Mouse (Mus musculus) inflammation-experienced regulatory T-cells, adult 16 weeks (primary cell): ENCODE measurements around the gene Olfr195. TPM values are rescaled to one million over a fixed set of nuclear protein-coding genes. Genes with fewer than 3 reads are reported as not detected.

ENCODE experiments used
- polyA plus RNA-seq: library from polyadenylated mRNA; unstranded; fragments of 100-300 nt; shearing (Covaris generic); gene quantifications from one replicate; pipeline ENCODE4 v1.2.1, GENCODE M21; 2017

Olfr195 gene
- polyA plus RNA-seq, result not detected

DNA sequence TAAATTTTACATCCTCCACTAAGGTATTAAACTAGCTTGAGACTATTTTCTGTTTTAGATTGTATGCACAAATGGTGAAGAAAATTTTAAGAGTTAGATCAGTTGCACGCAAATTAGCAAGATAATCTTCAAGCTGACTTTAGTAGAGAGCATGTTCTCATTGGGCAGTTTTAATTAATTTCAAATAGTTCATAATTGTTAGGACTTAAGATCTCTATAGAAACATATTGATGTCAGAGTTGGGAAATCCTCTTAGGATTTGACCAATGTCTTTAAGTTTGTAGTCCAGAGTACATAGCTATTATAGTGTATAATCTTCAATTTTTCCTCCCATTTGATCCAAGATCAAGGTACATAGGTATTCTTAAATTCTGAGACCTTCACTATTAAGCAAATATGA is at the start of gene Olfr195:
Gene Olfr195, plus strand, starts transcription at position 301 of the 400 bp plus-strand sequence.

DNA sequence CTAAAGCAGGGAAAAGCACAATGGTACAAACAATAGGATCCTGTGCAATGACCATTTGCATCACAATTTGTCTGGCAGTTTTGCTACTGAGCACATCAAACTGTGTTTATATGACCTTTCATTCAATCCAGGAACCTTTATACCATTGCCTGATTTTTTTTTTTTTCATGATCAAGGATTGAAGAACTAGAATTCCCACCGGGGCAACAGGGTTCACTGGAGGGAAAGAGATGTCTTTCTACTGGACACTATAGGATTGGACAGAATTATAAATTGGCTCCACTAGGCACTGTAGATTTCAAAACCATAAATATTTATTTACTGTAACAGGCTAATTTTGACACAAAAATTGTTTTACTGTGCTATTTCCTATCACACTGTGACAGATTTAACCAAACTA is 35.1 kb upstream of the Olfr195 start, which contains the start of gene Olfr193:
Gene Olfr193, minus strand, starts transcription at position 101 of the 400 bp plus-strand sequence.

DNA sequence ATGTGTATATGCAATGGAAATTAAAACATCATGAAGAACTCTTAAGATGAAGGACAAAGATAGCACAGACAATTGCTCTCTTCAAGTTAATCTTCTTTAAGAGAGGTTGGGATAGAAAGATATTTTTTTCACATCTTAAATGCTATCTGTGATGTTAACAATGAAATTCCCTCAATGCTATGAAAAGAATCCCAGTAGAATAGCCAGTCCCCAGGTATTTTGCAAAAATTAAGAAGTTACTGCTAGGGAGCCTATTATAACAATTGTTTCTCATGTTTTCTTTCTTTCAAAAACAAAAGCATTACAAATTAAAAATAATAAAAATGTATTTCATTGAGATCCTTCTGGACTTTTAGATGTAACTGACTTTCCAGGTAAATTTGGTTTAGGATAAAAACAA is 25.9 kb upstream of the Olfr195 start, which contains the start of gene Olfr194:
Gene Olfr194, minus strand, starts transcription at position 101 of the 400 bp plus-strand sequence.

DNA sequence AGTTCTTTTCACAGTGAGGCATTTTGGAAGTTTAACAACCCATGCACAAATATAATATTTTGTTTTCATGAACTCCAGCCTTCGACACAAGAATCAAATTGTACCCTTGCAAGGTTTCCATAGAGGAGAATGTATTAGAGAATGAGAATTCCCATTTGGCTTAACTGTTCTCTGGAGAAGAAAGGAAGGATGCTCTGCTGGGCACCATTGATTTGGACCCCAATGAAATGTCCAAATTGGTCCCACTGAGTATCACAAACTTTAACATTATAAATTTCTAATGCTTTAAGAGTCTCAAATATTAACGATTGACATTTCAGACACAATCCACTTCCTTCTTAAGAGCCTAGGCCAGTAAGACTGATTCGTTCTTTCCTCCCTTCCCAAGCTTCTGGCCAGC is 23.5 kb downstream of the Olfr195 start, which contains the start of gene Olfr196:
Gene Olfr196, minus strand, starts transcription at position 101 of the 400 bp plus-strand sequence.

Other genes starting within 250 kb of the Olfr195 start
- gene Olfr181, start 218.3 kb upstream of the Olfr195 start, polyA plus RNA-seq, result not detected
- gene Olfr180, start 217.7 kb upstream of the Olfr195 start, polyA plus RNA-seq, result not detected
- gene Olfr183, start 151.7 kb upstream of the Olfr195 start, polyA plus RNA-seq, result not detected
- not detected for gene Olfr186, start 116.8 kb upstream of the Olfr195 start, polyA plus RNA-seq
- gene Olfr187, start 107.3 kb upstream of the Olfr195 start, polyA plus RNA-seq, result not detected
- gene Olfr190, start 69.0 kb upstream of the Olfr195 start, polyA plus RNA-seq, result not detected
- gene Olfr191, start 57.2 kb upstream of the Olfr195 start, polyA plus RNA-seq, result not detected
- not detected for gene Olfr193, start 35.2 kb upstream of the Olfr195 start, polyA plus RNA-seq
- not detected for gene Olfr194, start 26.0 kb upstream of the Olfr195 start, polyA plus RNA-seq
- gene Olfr196, start 23.4 kb downstream of the Olfr195 start, polyA plus RNA-seq, result not detected
- not detected for gene Olfr198, start 56.5 kb downstream of the Olfr195 start, polyA plus RNA-seq
- gene Olfr199, start 72.7 kb downstream of the Olfr195 start, polyA plus RNA-seq, result not detected
- not detected for gene Olfr201, start 125.6 kb downstream of the Olfr195 start, polyA plus RNA-seq
- not detected for gene Olfr202, start 139.7 kb downstream of the Olfr195 start, polyA plus RNA-seq
- gene Olfr203, start 151.8 kb downstream of the Olfr195 start, polyA plus RNA-seq, result not detected
- not detected for gene Olfr204, start 171.2 kb downstream of the Olfr195 start, polyA plus RNA-seq
- gene Olfr205, start 184.1 kb downstream of the Olfr195 start, polyA plus RNA-seq, result not detected
- not detected for gene Olfr206, start 202.2 kb downstream of the Olfr195 start, polyA plus RNA-seq
- gene Olfr209, start 216.9 kb downstream of the Olfr195 start, polyA plus RNA-seq, result not detected